Mouse (Mus musculus) embryonic facial prominence, embryonic 10.5 days (tissue): ENCODE results near the gene Rmnd5a. TPM values are rescaled to one million over a fixed set of nuclear protein-coding genes. Genes with fewer than 3 reads are reported as not detected.

ENCODE experiments used
- DNase-seq: peaks from one replicate; pipeline ENCODE4 v3.0.0-alpha.2; 2017; ENCODE audit warnings: low spot score
- H3K27ac ChIP-seq: fragments of 300-500 bp; sonication (generic); replicated peaks from 2 replicates; pipeline ENCODE4 v1.5.1; 2016; ENCODE audit warnings: mild to moderate bottlenecking
- H3K27me3 ChIP-seq: fragments of 300-500 bp; sonication (generic); replicated peaks from 2 replicates; pipeline ENCODE4 v1.6.1; 2016; ENCODE audit warnings: low read depth, mild to moderate bottlenecking; ENCODE audit not compliant: poor library complexity, severe bottlenecking
- H3K36me3 ChIP-seq: fragments of 300-500 bp; sonication (generic); replicated peaks from 2 replicates; pipeline ENCODE4 v1.6.1; 2016; ENCODE audit warnings: mild to moderate bottlenecking, moderate library complexity
- H3K4me1 ChIP-seq: fragments of 300-500 bp; sonication (generic); 2 replicates; pipeline ENCODE4 v1.6.1; 2016
- H3K4me3 ChIP-seq: fragments of 300-500 bp; sonication (generic); 2 replicates; pipeline ENCODE4 v1.5.1; 2016; ENCODE audit warnings: mild to moderate bottlenecking, moderate library complexity
- H3K9me3 ChIP-seq: fragments of 300-500 bp; sonication (generic); 2 replicates; pipeline ENCODE4 v1.6.1; 2016; ENCODE audit warnings: mild to moderate bottlenecking
- WGBS: fragments of 180-500 bp; shearing (Covaris S2); methylation state at CpG from one replicate; pipeline ENCODE4 v1.1.7; 2016; 5-methylcytosine and 5-hydroxymethylcytosine counted together
- polyA plus RNA-seq: library from polyadenylated mRNA; unstranded; fragments of >200 nt; fragmentation: Nextera tagmentation; extraction: Ambion mirVana; gene quantifications from 2 replicates; pipeline ENCODE4 v1.2.1, GENCODE M21; 2016

Rmnd5a gene
- polyA plus RNA-seq, 1 experiment from 2014 or later: 13.6 TPM

GRCm38 (mm10) chr6:71438070-71438469, 2.4 kb downstream of the Rmnd5a start:
- Histone ChIP-seq H3K9me3 (no peaks in the 10 kb centered on the region), H3K4me3 (peak overlapping the region; percentile 25; the same call in 1 of the 2 replicates), H3K27ac (no peak overlapping the region), H3K4me1 (peaks cover 45% of the 10 kb centered on the region), H3K27me3 (no peaks in the 10 kb centered on the region), H3K36me3 (no peaks in the 10 kb centered on the region)
- DNase-seq: no peak
- WGBS: 68% methylated on average over 1 of the region's 1 CpGs

- H3K27me3 ChIP-seq: no peaks in the 10 kb centered on the region
- no peak overlapping the region for H3K4me3 ChIP-seq
- peaks cover 12% of the 10 kb centered on the region for H3K4me1 ChIP-seq
- no peak overlapping the region for H3K27ac ChIP-seq
- H3K9me3 ChIP-seq: no peaks in the 10 kb centered on the region
- 86% methylated on average over 4 of the region's 4 CpGs for WGBS
- peaks cover 35% of the 10 kb centered on the region for H3K36me3 ChIP-seq
- no peak for DNase-seq
Measured at GRCm38 (mm10) chr6:71427996-71428725, 12.3 kb downstream of the Rmnd5a start.

- 92% methylated on average over 6 of the region's 6 CpGs for WGBS
- Histone ChIP-seq H3K27me3 (no peaks in the 10 kb centered on the region), H3K4me3 (no peak overlapping the region)
Measured at GRCm38 (mm10) chr6:71425681-71426080, 14.8 kb downstream of the Rmnd5a start.

GRCm38 (mm10) chr6:71423116-71423515, 17.3 kb downstream of the Rmnd5a start:
- no peaks in the 10 kb centered on the region for H3K9me3 ChIP-seq
- DNase-seq: no peak
- no peak overlapping the region for H3K4me3 ChIP-seq
- H3K27ac ChIP-seq: no peak overlapping the region
- H3K36me3 ChIP-seq: peaks cover 38% of the 10 kb centered on the region
- H3K27me3 ChIP-seq: no peaks in the 10 kb centered on the region
- H3K4me1 ChIP-seq: no peaks in the 10 kb centered on the region
- 92% methylated on average over 3 of the region's 3 CpGs for WGBS

More at GRCm38 (mm10) chr6:71425681-71426080, 14.8 kb downstream of the Rmnd5a start:
- no peak for DNase-seq
- H3K27ac ChIP-seq: no peak overlapping the region
- H3K36me3 ChIP-seq: peaks cover 35% of the 10 kb centered on the region
- no peaks in the 10 kb centered on the region for H3K9me3 ChIP-seq
- no peaks in the 10 kb centered on the region for H3K4me1 ChIP-seq

- Histone ChIP-seq H3K27me3 (no peaks in the 10 kb centered on the region), H3K36me3 (peaks cover 33% of the 10 kb centered on the region), H3K4me3 (no peak overlapping the region), H3K4me1 (no peaks in the 10 kb centered on the region), H3K9me3 (no peaks in the 10 kb centered on the region), H3K27ac (no peak overlapping the region)
- DNase-seq: no peak
- 90% methylated on average over 3 of the region's 3 CpGs for WGBS
Measured at GRCm38 (mm10) chr6:71422162-71422561, 18.3 kb downstream of the Rmnd5a start.

GRCm38 (mm10) chr6:71420848-71421247, 19.6 kb downstream of the Rmnd5a start:
- DNase-seq: no peak
- Histone ChIP-seq H3K36me3 (peaks cover 21% of the 10 kb centered on the region), H3K9me3 (no peaks in the 10 kb centered on the region), H3K27ac (no peak overlapping the region), H3K27me3 (no peaks in the 10 kb centered on the region), H3K4me1 (no peaks in the 10 kb centered on the region), H3K4me3 (no peak overlapping the region)
- WGBS: 91% methylated on average over 6 of the region's 6 CpGs

GRCm38 (mm10) chr6:71418874-71419273, 21.6 kb downstream of the Rmnd5a start:
- H3K36me3 ChIP-seq: peaks cover 24% of the 10 kb centered on the region
- no peak for DNase-seq
- H3K9me3 ChIP-seq: no peaks in the 10 kb centered on the region
- no peaks in the 10 kb centered on the region for H3K27me3 ChIP-seq
- H3K27ac ChIP-seq: no peak overlapping the region
- H3K4me3 ChIP-seq: no peak overlapping the region
- WGBS: 93% methylated on average over 3 of the region's 3 CpGs
- H3K4me1 ChIP-seq: no peaks in the 10 kb centered on the region

GRCm38 (mm10) chr6:71415446-71415845, 25.0 kb downstream of the Rmnd5a start:
- no peak for DNase-seq
- 90% methylated on average over 3 of the region's 3 CpGs for WGBS

GRCm38 (mm10) chr6:71414624-71415023, 25.8 kb downstream of the Rmnd5a start:
- no peaks in the 10 kb centered on the region for H3K27me3 ChIP-seq
- WGBS: 92% methylated on average over 4 of the region's 4 CpGs
- no peak overlapping the region for H3K27ac ChIP-seq
- no peak for DNase-seq
- H3K4me1 ChIP-seq: no peaks in the 10 kb centered on the region
- H3K4me3 ChIP-seq: no peak overlapping the region
- no peaks in the 10 kb centered on the region for H3K9me3 ChIP-seq
- peaks cover 45% of the 10 kb centered on the region for H3K36me3 ChIP-seq

More at GRCm38 (mm10) chr6:71415446-71415845, 25.0 kb downstream of the Rmnd5a start:
- H3K9me3 ChIP-seq: no peaks in the 10 kb centered on the region
- no peak overlapping the region for H3K27ac ChIP-seq
- no peak overlapping the region for H3K4me3 ChIP-seq
- no peaks in the 10 kb centered on the region for H3K27me3 ChIP-seq
- peaks cover 43% of the 10 kb centered on the region for H3K36me3 ChIP-seq
- H3K4me1 ChIP-seq: no peaks in the 10 kb centered on the region

- Histone ChIP-seq H3K27me3 (no peaks in the 10 kb centered on the region), H3K27ac (no peak overlapping the region), H3K4me1 (no peaks in the 10 kb centered on the region), H3K9me3 (no peaks in the 10 kb centered on the region), H3K4me3 (no peak overlapping the region), H3K36me3 (peaks cover 38% of the 10 kb centered on the region)
- WGBS: 86% methylated on average over 4 of the region's 4 CpGs
- no peak for DNase-seq
Measured at GRCm38 (mm10) chr6:71398829-71399609, 41.4 kb downstream of the Rmnd5a start.

GRCm38 (mm10) chr6:71396761-71397160, 43.7 kb downstream of the Rmnd5a start:
- Histone ChIP-seq H3K4me3 (no peak overlapping the region), H3K4me1 (no peaks in the 10 kb centered on the region), H3K36me3 (peaks cover 58% of the 10 kb centered on the region), H3K27me3 (no peaks in the 10 kb centered on the region), H3K9me3 (no peaks in the 10 kb centered on the region), H3K27ac (no peak overlapping the region)
- no peak for DNase-seq
- WGBS: 94% methylated on average over 6 of the region's 6 CpGs

GRCm38 (mm10) chr6:71396016-71396415, 44.4 kb downstream of the Rmnd5a start:
- 92% methylated on average over 1 of the region's 1 CpGs for WGBS
- Histone ChIP-seq H3K4me1 (no peaks in the 10 kb centered on the region), H3K4me3 (no peak overlapping the region), H3K27ac (no peak overlapping the region), H3K36me3 (peaks cover 65% of the 10 kb centered on the region), H3K27me3 (no peaks in the 10 kb centered on the region), H3K9me3 (no peaks in the 10 kb centered on the region)
- no peak for DNase-seq

- Histone ChIP-seq H3K27ac (no peak overlapping the region), H3K9me3 (no peaks in the 10 kb centered on the region), H3K36me3 (peaks cover 68% of the 10 kb centered on the region), H3K4me3 (no peak overlapping the region), H3K27me3 (no peaks in the 10 kb centered on the region), H3K4me1 (no peaks in the 10 kb centered on the region)
- no peak for DNase-seq
- 94% methylated on average over 2 of the region's 2 CpGs for WGBS
Measured at GRCm38 (mm10) chr6:71390496-71390895, 49.9 kb downstream of the Rmnd5a start.
